Mouse (Mus musculus) mouse embryonic stem cell (cell line): Measurements from ENCODE around the gene Fev.

Experiments
- in situ Hi-C, 2 experiments: fragments of 300-500 bp; cut with MboI; formaldehyde crosslinking; loops; 1 replicate in 1 of 2; 3 replicates in 1 of 2; pipeline ENCODE4 v1.14.3; 2019 to 2020; ENCODE audit warnings: low sequenced_read_pairs in 2 of 2, low pct_unique_long_range_greater_than_20kb in 1 of 2, mixed read lengths in 1 of 2; ENCODE audit not compliant: unreplicated experiment in 1 of 2

Fev gene

GRCm38 (mm10) chr1:74885369-74886042, at the start of gene Fev:
TSS of gene Fev (minus strand) at chr1:74885419.
- in situ Hi-C loops, result no loop called here

GRCm38 (mm10) chr1:74927621-74928296, 42.5 kb upstream of the Fev start:
- in situ Hi-C loops, result loop anchor here in 1 of 2 experiments (25.0 kb wide), 1 partner anchor 360 kb away; the partner anchor contains the start of gene Resp18

- in situ Hi-C loops, result loop anchor here in 1 of 2 experiments (25.0 kb wide), 1 partner anchor 361 kb away; the partner anchor contains the start of gene Resp18
Measured at GRCm38 (mm10) chr1:74926721-74927120, 41.5 kb upstream of the Fev start.

- in situ Hi-C loops, result no loop called here
Measured at GRCm38 (mm10) chr1:74924464-74924863, 39.2 kb upstream of the Fev start.

GRCm38 (mm10) chr1:74915706-74916105, 30.5 kb upstream of the Fev start:
- in situ Hi-C loops, result no loop called here

- in situ Hi-C loops, result no loop called here
Measured at GRCm38 (mm10) chr1:74902191-74902590, 17.0 kb upstream of the Fev start.

- in situ Hi-C loops, result no loop called here
Measured at GRCm38 (mm10) chr1:74901686-74902085, 16.5 kb upstream of the Fev start.

- in situ Hi-C loops, result no loop called here
Measured at GRCm38 (mm10) chr1:74900341-74901285, 15.4 kb upstream of the Fev start.

GRCm38 (mm10) chr1:74898656-74899431, 13.6 kb upstream of the Fev start:
- in situ Hi-C loops, result no loop called here

GRCm38 (mm10) chr1:74897976-74898375, 12.8 kb upstream of the Fev start:
- in situ Hi-C loops, result no loop called here

- in situ Hi-C loops, result loop anchor here in 1 of 2 experiments (5.0 kb wide), 1 partner anchor 52 kb away; no protein-coding TSS in a partner anchor
Measured at GRCm38 (mm10) chr1:74894966-74895365, 9.7 kb upstream of the Fev start.

GRCm38 (mm10) chr1:74893134-74893855, 8.1 kb upstream of the Fev start, which contains the start of gene Cryba2:
TSS of gene Cryba2 (minus strand) at chr1:74893143.
- in situ Hi-C loops, result loop anchor here in 1 of 2 experiments (5.0 kb wide), 1 partner anchor 54 kb away; no protein-coding TSS in a partner anchor

- in situ Hi-C loops, result loop anchor here in 1 of 2 experiments (5.0 kb wide), 1 partner anchor 55 kb away; no protein-coding TSS in a partner anchor
Measured at GRCm38 (mm10) chr1:74892351-74893133, 7.3 kb upstream of the Fev start.

GRCm38 (mm10) chr1:74891513-74891912, 6.3 kb upstream of the Fev start:
- in situ Hi-C loops, result loop anchor here in 1 of 2 experiments (5.0 kb wide), 1 partner anchor 56 kb away; no protein-coding TSS in a partner anchor

- in situ Hi-C loops, result loop anchor here in 1 of 2 experiments (5.0 kb wide), 2 partner anchors 77 to 112 kb away; partner anchors contain the start of gene Wnt6
Measured at GRCm38 (mm10) chr1:74884196-74885141, 750 bp downstream of the Fev start.
